Mouse (Mus musculus) thymus, postnatal 0 days (tissue): ENCODE results near the gene Slc30a1. TPM values are rescaled to one million over a fixed set of nuclear protein-coding genes. Genes with fewer than 3 reads are reported as not detected.
A peak's percentile ranks its signal among the peaks of the same experiment; 100 is the strongest.

Source experiments
- DNase-seq: peaks from one replicate; pipeline ENCODE4 v3.0.0-alpha.2; 2015; ENCODE audit warnings: low spot score
- polyA plus RNA-seq: library from polyadenylated mRNA; unstranded; fragments of >200 nt; fragmentation: Nextera tagmentation; extraction: Ambion mirVana; gene quantifications from 2 replicates; pipeline ENCODE4 v1.2.1, GENCODE M21; 2015

Slc30a1 gene
- polyA plus RNA-seq, 1 experiment from 2014 or later: 2.6 TPM

GRCm38 (mm10) chr1:191943638-191944037 lies 37.1 kb downstream of the Slc30a1 start:
- no peak for DNase-seq

GRCm38 (mm10) chr1:191945341-191945740 lies 38.8 kb downstream of the Slc30a1 start:
- DNase-seq: no peak

GRCm38 (mm10) chr1:191945756-191946155 lies 39.2 kb downstream of the Slc30a1 start:
- DNase-seq: no peak

DNA sequence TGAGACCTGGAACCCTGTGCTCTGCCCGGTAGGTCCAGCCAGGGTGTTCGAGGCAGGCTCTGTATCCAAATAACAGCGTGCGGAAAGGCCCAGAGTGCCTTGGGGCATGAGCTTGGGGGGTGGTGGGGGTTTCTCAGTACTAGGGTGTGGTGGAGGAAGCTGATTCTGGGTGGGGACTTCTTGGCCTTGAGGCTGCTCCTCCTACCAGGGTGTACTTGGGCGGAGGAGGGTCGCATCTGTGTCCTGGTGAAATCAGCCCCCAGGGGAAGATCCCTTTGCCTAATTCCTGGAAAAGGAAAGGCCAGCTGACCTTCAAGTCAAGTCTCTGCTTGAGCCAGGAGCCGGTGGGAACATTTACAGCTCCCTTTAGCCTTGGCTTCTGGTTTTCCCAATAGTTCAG lies 39.7 kb downstream of the Slc30a1 start:
- no peak for DNase-seq

DNA sequence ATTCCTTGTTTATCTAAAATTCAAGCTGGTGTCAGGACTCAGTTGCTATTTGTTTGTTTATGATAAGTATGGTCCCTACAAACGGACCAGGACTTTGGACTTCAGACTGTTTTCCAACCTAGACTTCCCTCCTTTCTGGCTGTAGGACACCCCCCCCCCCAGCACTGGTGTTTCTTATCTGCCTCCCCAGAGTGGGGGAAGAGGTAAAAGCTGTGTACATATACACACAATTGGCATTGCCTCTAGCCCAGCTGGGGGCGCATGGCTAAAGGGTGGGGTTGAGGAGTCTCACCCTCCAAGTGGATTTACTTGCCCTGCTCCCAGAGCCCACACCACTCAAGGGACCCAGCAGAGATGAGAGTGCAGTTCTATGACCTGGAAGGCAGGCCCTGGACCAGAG lies 40.3 kb downstream of the Slc30a1 start:
- DNase-seq: no peak

DNA sequence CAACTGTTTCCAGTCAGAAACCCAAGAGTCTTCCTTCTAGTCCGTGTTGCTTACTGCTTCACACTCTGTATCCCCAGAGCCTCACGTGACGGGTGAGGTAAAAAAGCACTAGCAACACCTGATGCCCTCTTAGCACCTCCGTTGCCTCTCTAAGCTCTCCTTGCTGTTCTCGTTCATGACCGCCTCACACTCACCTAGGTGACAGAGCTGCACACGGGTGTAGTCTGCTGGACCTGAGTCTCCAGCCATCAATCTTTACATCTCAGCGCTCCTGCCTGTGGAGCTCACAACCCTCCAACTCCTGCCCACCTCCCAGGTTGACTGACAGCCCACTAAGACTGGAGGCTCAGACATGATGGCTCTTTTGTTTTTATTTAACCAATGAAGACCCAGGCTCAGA lies 41.2 kb downstream of the Slc30a1 start:
- no peak for DNase-seq

GRCm38 (mm10) chr1:191948600-191948999 lies 42.0 kb downstream of the Slc30a1 start:
- no peak for DNase-seq

- DNase-seq: no peak
Observed at GRCm38 (mm10) chr1:191950611-191951010, 44.0 kb downstream of the Slc30a1 start.

- no peak for DNase-seq
Observed at GRCm38 (mm10) chr1:191952733-191953335, 46.3 kb downstream of the Slc30a1 start.

GRCm38 (mm10) chr1:191955101-191955500 lies 48.5 kb downstream of the Slc30a1 start:
- DNase-seq: peak; percentile 30

- DNase-seq: peak; percentile 31
Observed at GRCm38 (mm10) chr1:191956261-191956660, 49.7 kb downstream of the Slc30a1 start.

DNA sequence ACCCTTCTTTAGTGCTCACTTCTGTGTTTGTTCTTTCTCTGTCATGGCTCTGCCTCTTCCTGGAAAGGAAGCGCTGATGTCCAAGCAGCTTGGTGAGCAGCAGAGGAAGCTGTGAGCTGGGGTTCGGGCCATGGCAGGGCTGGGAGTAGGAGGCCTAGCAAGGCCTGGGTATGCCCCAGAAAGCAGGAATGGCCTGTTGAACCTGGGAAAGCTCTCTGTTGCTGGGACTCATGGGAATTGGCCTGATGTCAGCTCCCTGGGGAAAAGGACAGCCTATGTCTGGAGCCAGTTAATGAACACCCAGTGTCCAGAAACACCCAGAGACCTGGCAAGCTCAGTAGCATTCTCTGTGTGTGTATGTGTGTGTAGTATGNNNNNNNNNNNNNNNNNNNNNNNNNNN lies 50.3 kb downstream of the Slc30a1 start:
- DNase-seq: no peak

DNA sequence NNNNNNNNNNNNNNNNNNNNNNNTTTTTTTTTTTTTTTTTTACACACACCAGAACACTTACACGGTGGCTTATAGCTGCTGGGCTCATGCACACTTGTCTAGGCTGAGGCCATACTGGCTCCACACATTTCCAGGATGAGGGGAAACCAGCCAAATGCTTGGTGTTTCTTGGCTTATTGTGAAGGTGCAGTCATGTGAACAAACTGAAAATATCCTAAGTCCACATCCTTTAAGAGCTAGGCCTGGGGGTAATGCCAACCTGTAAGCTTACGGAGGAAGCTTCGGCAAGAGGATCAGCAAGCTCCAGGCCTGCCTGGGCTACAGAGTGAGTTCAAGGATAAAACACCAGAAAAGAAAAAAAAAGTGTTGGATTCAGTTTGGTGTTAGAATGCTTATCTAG lies 50.8 kb downstream of the Slc30a1 start:
- DNase-seq: no peak

DNA sequence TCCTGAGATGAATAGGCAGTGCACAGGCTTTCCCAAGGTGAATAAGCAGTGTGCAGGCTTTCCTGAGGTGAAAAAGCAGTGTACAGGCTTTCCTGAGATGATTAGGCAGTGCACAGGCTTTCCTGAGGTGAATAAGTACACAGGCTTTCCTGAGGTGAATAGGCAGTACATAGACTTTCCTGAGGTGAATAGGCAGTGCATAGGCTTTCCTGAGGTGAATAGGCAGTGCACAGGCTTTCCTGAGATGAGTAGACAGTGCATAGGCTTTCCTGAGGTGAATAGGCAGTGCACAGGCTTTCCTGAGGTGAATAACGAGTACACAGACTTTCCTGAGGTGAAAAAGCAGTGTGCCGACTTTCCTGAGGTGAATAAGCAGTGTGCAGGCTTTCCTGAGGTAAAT lies 54.4 kb downstream of the Slc30a1 start:
- DNase-seq: no peak

Other genes with a start within 250 kb of the Slc30a1 start
- 17.7 and 18.0 TPM in 2 replicates for gene Lpgat1, start 188.9 kb upstream of the Slc30a1 start, polyA plus RNA-seq
- gene Nek2, start 85.3 kb upstream of the Slc30a1 start, polyA plus RNA-seq: 49.8 and 53.1 TPM in 2 replicates
- 2.3 and 3.7 TPM in 2 replicates for gene Rd3, start 70.6 kb downstream of the Slc30a1 start, polyA plus RNA-seq
- gene Traf5, start 185.8 kb downstream of the Slc30a1 start, polyA plus RNA-seq: 13.4 and 15.0 TPM in 2 replicates
- 11.5 and 12.2 TPM in 2 replicates for gene Rcor3, start 231.3 kb downstream of the Slc30a1 start, polyA plus RNA-seq